Mouse (Mus musculus): ENCODE results near the gene Ikzf4.

DNA sequence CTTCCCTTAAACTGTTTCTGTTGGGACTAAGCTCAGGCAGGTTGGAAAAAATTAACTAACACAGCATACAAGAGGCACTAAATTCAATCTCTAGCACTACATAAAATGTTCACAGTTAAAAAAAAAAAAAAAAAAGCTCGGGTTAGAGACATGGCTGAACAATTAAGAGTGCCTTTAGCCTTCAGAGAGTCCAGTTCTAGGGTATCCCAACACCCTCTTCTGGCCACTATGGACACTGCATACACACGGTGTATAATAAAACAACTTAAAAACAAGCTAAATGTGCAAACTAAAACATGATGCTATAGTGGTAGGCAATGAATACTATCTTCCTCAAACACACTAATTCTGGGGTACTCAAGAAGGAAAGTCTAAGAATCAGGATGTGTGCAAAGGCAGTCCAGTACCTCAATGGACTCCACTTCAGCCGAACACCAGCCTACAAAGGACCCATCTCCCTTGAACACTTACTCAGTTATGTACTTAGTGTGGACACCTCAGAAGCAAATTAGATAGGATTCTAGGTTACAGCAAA is 23.7 kb downstream of the Ikzf4 start:
- TF ChIP-seq CTCF (IDR thresholded peaks at IDR 0.05; ENCODE audit: low read depth, low read length) (no peak), POLR2A (IDR thresholded peaks at IDR 0.05; ENCODE audit: borderline replicate concordance, low read depth, low read length) (no peak)
